Mouse (Mus musculus): ENCODE measurements around the gene Fancc.
"Not testable (repeated sequence)": the region's sequence is repeated elsewhere in the genome, so short reads cannot be mapped to it uniquely, and the experiment has no call there.

Fancc gene

GRCm38 (mm10) chr13:63321689-63322088, 175.4 kb downstream of the Fancc start:
- DNase-seq (ENCODE audit: extremely low spot score, low read depth, low spot score) = no peak

- DNase-seq (ENCODE audit: extremely low spot score, low read depth, low spot score) = no peak
These were observed 177.3 kb downstream of the Fancc start for GRCm38 (mm10) chr13:63319814-63320213.

DNA sequence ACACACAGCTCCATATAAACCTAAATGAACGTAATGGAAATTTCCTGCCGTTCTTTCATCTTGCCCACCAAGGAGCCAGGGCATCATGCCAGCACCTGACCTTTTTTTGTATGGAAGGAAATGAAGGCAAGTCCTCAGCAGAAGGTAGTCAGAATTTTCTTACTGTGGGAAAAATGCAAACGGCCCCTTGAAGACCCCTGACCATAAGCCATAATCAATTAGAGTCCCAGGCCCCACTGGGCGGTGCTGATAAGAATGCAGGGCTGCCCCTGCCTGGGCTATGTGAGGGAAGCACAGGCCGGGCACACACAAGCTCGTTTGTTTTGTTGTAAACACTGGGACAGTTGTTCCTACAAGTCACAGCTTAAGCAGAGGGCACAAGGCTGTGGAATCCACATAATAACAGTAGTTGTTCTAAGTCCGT, 179.4 kb downstream of the Fancc start:
- no peak for DNase-seq (ENCODE audit: extremely low spot score, low read depth, low spot score)

GRCm38 (mm10) chr13:63316407-63316806, 180.7 kb downstream of the Fancc start:
- no peak for DNase-seq (ENCODE audit: extremely low spot score, low read depth, low spot score)

GRCm38 (mm10) chr13:63315777-63316176, 181.3 kb downstream of the Fancc start:
- DNase-seq (ENCODE audit: extremely low spot score, low read depth, low spot score) = no peak

GRCm38 (mm10) chr13:63315111-63315510, 182.0 kb downstream of the Fancc start:
- not testable (repeated sequence) for DNase-seq (ENCODE audit: extremely low spot score, low read depth, low spot score)

DNA sequence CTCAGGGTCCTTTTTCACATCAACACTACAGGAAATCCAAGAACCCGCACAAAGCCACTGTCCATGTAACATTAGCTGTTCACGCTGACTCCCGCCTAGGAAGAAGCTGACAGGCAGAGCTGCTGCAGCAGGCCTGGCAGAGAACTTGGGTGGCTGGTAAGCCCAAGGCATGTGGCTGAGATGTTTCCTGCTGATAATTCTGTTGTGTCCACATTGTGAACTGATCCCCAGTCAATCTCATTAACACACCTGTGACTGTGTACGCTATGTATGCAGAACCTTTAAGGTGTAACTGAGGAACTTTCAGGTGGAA, 182.5 kb downstream of the Fancc start:
- DNase-seq (ENCODE audit: extremely low spot score, low read depth, low spot score) = no peak

DNA sequence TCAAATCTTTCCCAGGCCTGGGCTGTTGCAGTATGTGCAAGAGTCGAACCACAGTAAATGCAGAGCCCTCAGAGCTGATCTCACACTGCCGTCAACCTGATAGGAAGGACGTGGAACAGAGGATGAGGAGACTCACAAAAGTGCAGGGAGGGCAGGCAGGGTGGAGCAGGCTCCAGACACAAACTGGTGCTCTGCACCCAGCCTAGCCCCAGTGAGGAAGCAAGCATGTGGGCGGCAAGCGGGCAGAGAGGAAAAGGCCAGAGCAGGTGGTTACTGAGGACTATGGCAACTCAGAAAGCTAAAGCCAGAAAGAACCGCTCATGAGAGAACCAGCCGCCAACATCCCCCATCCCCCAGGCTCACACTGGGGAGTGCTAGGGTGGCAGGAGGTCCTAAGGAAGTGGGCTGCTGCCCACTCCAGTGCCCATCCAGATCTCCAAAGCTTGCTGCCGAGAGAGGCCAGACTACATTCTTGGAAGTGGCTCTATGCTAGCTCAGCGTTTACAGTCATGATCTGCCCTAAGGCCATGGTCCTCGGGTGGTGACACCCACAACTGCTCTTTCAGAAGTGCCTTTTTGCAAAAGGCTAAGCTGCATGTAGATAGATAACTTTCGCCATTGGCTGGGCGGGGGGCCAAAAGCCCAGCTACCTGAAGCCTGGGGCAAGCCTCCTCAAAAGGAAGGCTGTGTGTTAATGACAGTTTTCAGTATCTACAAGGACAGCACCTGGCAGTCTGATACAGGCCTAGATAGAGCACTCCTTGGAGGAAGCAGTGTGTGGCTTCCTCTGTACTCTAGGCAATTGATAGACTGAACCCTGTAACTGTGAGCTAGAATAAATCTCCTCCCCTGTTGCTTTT, 183.1 kb downstream of the Fancc start:
- no peak for DNase-seq (ENCODE audit: extremely low spot score, low read depth, low spot score)

DNA sequence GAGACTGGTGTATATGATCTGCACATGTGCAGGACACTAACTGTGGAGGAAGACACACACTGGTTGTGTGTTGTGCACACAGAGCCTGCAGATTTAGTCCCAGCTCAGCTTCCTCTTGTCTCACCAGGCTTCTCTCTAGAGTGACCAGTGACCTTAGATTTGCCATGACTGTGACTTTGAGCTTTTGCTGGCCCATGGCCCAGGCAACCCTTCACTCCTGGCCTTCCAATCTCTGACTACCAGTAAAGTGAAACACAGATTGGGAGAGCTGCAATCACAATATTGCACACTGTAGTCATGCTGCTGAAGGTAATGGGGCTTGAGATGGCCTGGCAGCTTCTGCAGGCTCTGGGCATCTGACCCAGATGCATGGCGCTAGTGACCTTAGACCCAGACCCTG, 183.8 kb downstream of the Fancc start:
- no peak for DNase-seq (ENCODE audit: extremely low spot score, low read depth, low spot score)

DNA sequence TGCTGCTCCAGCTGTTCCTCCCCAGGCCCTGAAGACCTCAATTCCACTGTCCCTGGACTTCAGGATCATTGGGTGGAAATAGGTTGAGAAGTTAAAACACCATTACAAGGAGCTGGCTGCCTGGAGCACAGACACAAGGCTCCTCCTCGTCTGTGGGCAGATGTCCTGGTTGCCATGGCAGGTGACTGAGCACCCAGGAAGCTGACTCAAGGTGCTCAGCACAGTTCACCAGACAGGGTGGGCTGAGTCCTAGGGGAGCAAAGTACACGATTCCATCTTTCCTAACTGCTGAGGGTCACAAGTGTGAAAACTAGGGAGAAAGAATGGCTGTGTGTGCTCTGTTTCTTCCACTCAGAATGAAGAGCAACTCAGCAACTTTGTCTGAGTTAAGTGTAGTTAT, 185.9 kb downstream of the Fancc start:
- DNase-seq (ENCODE audit: extremely low spot score, low read depth, low spot score) = no peak

DNA sequence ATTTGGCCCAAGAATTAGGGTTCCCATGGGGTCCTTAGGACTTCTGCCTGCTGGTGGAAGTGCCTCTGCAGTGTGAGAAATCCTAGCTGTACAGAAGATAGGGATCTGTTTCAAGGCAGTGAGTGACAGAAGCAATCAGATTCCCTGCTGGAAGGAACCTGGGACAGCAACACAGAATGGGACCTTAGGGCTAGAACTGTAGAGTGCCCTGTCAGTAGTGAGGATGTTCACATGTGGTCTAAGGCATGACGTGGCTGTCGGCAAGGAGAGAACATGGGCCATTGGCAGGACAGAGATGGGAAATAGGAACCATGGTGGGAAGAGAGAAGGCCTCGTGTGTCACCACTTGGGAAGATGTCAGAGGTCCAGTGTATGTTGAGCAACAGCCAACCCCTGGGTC, 187.5 kb downstream of the Fancc start:
- no peak for DNase-seq (ENCODE audit: extremely low spot score, low read depth, low spot score)

- no peak for DNase-seq (ENCODE audit: extremely low spot score, low read depth, low spot score)
These were observed 190.3 kb downstream of the Fancc start for GRCm38 (mm10) chr13:63306768-63307167.

DNA sequence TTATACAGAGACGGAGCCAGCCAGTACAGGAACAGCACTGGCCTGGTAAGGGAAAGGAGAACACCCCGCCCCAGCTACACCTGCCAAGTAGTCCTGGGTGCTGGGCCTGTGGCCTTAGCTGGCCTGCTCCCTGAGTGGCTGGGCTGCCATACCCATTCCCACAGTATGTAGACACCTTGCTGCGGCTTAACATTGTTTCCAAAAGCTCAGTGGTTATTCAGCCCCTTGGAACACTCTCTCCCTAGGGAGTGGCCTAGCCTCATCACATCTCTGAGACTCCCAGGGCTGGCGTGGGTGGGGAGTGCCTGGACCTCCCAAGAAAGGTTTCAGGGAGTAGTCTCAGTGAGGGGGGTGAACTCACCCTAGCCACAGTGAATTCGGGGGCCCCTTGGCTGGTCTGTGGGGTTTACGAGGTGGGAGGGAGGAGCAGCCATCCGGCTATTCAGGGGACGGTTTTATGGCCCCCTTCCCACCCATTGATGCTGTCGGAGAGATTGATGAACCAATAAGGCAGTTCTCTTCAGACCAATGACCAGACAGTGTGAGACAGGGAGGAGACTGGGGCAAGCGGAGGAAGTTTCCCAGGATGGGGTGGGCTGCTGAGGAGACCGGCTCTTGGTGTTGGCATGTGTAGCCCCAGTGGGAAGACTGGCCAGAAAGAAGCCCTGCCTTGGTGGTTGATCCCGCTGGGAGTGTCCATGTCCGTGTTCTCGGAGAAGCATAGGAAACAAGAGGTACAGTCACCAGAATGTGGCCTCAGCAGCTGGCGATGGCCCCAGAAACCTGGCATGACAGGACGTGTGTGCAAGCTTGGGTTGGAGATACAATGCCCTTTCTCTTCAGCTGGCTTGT, 191.7 kb downstream of the Fancc start:
- no peak for DNase-seq (ENCODE audit: extremely low spot score, low read depth, low spot score)

- no peak for DNase-seq (ENCODE audit: extremely low spot score, low read depth, low spot score)
These were observed 192.3 kb downstream of the Fancc start for GRCm38 (mm10) chr13:63304799-63305159.

- DNase-seq (ENCODE audit: extremely low spot score, low read depth, low spot score) = no peak
These were observed 192.8 kb downstream of the Fancc start for GRCm38 (mm10) chr13:63304124-63304792.

DNA sequence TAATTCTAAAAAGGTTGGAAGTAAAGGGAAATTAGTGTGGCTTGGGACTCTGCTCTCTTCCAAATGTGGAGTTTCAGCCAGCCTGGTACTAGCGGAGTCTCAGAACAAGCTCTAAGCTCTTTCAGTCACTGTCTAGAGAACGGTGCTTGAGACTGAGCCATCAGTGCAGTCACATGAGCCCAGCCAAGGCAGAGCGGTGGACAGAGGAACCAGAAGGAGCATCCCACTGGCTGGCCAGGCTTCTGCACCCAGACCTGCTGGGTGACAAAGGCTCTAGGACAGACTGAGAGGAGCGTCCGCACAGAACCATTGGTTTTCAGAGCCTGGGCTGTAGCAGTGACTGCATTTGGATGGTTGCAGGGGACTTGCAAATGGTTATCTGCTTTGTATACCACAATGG, 194.7 kb downstream of the Fancc start:
- DNase-seq (ENCODE audit: extremely low spot score, low read depth, low spot score) = no peak

- DNase-seq (ENCODE audit: extremely low spot score, low read depth, low spot score) = no peak
These were observed 195.3 kb downstream of the Fancc start for GRCm38 (mm10) chr13:63301764-63302209.

DNA sequence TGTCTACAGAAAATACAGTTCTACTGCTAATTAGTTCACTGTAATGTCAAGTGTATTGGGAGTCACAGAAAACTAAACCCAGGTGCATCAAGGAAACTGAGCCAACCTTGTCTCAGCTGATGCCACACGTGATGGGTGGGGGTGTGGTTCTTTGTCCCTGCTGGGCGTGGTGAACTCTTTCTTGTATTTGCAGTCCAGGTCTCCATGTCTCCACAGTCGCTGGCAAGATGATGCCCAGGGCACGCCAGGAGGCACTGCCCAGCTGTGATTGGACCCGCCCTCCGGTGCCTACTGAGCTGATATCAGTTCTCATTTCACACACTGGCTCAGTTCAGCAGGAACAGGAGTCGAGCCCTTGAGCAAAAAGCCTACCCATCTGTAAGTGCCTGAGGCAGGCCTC, 196.1 kb downstream of the Fancc start:
- DNase-seq (ENCODE audit: extremely low spot score, low read depth, low spot score) = no peak

DNA sequence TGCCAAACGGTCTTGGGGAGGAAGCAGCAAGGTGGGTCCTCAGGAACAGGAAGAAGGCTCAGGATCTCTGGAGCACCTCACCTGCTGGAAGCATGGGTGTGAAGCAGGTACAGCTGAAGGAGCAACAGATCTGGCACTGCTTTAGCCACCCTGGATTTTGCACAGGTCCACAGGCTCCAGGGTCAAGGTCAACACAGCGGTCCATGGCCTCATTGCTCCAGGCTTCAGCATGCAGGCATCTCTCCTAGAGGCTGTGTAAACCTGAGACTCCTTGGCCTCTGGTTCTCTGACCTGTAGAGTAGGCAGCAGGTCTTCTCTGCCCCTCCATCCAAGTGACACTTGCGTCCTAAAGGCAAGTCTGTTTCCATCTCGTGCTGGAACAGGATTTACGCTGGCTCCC, 198.1 kb downstream of the Fancc start:
- no peak for DNase-seq (ENCODE audit: extremely low spot score, low read depth, low spot score)

GRCm38 (mm10) chr13:63297933-63298332, 199.1 kb downstream of the Fancc start:
- DNase-seq (ENCODE audit: extremely low spot score, low read depth, low spot score) = no peak

GRCm38 (mm10) chr13:63297003-63297402, 200.1 kb downstream of the Fancc start:
- no peak for DNase-seq (ENCODE audit: extremely low spot score, low read depth, low spot score)

DNA sequence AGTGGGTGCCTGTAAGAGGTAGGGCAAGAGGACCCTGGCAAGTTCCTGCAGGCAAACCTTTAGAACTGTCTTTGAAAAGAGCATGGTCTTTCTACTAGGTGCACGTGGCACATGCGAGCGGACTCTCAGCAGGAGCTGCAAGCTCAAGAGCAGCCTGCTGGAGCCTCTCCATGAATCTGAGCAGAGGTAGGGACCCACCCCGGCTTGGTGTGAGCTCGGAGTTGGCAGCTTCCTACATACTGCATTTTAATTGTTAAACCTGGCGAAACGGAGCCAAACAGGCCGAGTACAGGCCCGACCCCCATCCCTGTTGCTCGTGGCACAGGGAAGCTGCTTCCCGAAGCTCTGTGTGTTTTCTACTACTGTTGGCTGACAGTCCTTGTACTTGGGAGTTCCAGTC, 200.8 kb downstream of the Fancc start:
- no peak for DNase-seq (ENCODE audit: extremely low spot score, low read depth, low spot score)

Measured in hindlimb bud, embryonic 11.5 days (tissue).